Mouse (Mus musculus) brain, embryonic 14.5 days (tissue): ENCODE data around the gene Lgi2.

Source experiments
- CTCF ChIP-seq: fragments of 200-500 bp; IDR thresholded peaks from 2 replicates; pipeline ENCODE4 v1.5.1; 2012; ENCODE audit warnings: inconsistent platforms, mild to moderate bottlenecking, moderate library complexity, borderline replicate concordance; ENCODE audit not compliant: insufficient read depth, insufficient read length; ENCODE audit errors: extremely low read depth
- POLR2A ChIP-seq: fragments of 200-500 bp; IDR thresholded peaks from 2 replicates; pipeline ENCODE4 v1.6.1; 2012; ENCODE audit warnings: mild to moderate bottlenecking, inconsistent platforms, borderline replicate concordance; ENCODE audit not compliant: poor library complexity, insufficient read depth, insufficient read length, severe bottlenecking; ENCODE audit errors: extremely low read depth

DNA sequence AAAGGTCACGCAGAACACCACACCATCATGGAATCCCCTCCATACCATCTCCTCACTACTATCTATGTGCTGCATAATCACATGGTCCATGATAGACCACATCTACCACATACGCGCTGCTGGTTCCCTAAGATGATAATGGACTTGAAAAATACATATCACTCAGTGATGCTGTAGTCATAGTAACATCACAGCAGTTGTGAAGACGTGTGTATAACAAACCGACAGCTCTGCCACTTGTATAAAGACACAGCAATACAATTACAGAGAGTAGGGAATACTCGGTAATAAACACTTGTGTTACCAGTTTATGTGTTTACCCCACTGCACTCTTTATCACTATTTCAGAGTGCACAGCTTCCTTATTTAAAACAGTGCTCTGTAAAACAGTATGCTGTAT lies 74.8 kb downstream of the Lgi2 start:
- TF ChIP-seq POLR2A (no peak), CTCF (no peak)
